Mouse (Mus musculus): ENCODE data around the gene Caskin2. TPM values are rescaled to one million over a fixed set of nuclear protein-coding genes. Genes with fewer than 3 reads are reported as not detected.

The Caskin2 gene
- total and polyA plus RNA-seq, 3 experiments: 2.9 to 8.2 (median 6.4) TPM

DNA sequence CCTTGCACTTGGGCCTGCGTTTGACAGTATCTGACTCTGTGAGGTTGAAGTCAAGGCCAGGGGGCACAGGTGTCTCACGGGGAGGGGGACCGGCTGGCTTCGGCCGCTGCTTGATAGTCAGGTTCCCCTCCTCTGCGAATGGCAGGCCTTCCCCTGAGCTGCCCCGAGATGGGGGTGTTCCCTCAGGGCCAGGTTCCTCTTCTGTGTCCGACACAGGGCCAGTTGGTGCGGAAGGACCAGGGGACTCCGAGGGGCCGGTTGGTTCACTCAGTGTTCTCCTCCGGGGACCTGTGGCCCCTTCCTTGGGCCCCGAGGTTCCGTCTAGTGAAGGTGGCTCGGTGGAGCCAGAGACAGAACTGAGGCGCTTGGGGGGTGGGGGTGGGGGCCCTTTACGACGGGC is 12.5 kb downstream of the Caskin2 start:
- Histone ChIP-seq H3K4me2 (ENCODE audit: insufficient read depth, low read depth, poor library complexity, severe bottlenecking) (no peak overlapping the region), H3K27ac (ENCODE audit: insufficient read depth, low read depth) (no peak overlapping the region), H3K9ac (ENCODE audit: insufficient read depth, low read depth) (no peak overlapping the region), H3K36me3 (replicated peaks in 1 of 2; ENCODE audit: control insufficient read depth in 1 of 2, insufficient read depth in 1 of 2, low read length in 1 of 2) (peaks cover 87 to 95% of the 10 kb centered on the region in 2 experiments), H3K9me3 (replicated peaks; ENCODE audit: low read length) (no peaks in the 10 kb centered on the region), H3K27me3 (replicated peaks) (no peaks in the 10 kb centered on the region), H3K4me1 (ENCODE audit: control insufficient read depth in 1 of 2, insufficient read depth in 2 of 2) (no peaks in the 10 kb centered on the region), H3K4me3 (replicated peaks in 1 of 3; ENCODE audit: low read depth in 2 of 3, low read length in 2 of 3, poor library complexity in 1 of 3) (no peak overlapping the region), H3K79me2 (replicated peaks; ENCODE audit: control insufficient read depth, extremely low read depth, insufficient read depth, poor library complexity, severe bottlenecking) (no peaks in the 10 kb centered on the region)
- no peak for DNase-seq (ENCODE audit: extremely low read depth)
- TF ChIP-seq ZC3H11A (IDR thresholded peaks at IDR 0.05; ENCODE audit: low read depth, low read length) (no peak), MEF2A (IDR thresholded peaks at IDR 0.05; ENCODE audit: borderline replicate concordance, low read depth, low read length) (no peak), EP300 (IDR thresholded peaks at IDR 0.05; ENCODE audit: low read length) (no peak), PAX5 (IDR thresholded peaks at IDR 0.05; ENCODE audit: low read length) (no peak), MAFK (IDR thresholded peaks at IDR 0.05; ENCODE audit: insufficient replicate concordance, low read length) (no peak), SMC3 (IDR thresholded peaks at IDR 0.05; ENCODE audit: low read depth, low read length) (no peak), CHD1 (IDR thresholded peaks at IDR 0.05; ENCODE audit: low read depth, low read length) (no peak), HCFC1 (IDR thresholded peaks at IDR 0.05; ENCODE audit: low read depth, low read length) (no peak), USF1 (IDR thresholded peaks at IDR 0.05; ENCODE audit: low read depth, low read length) (no peak), NRF1 (IDR thresholded peaks at IDR 0.05; ENCODE audit: low read depth, low read length) (no peak), E2F4 (IDR thresholded peaks at IDR 0.05; ENCODE audit: insufficient replicate concordance, low read depth, low read length) (no peak), MYC (IDR thresholded peaks at IDR 0.05; ENCODE audit: low read depth, low read length) (no peak), MAZ (IDR thresholded peaks at IDR 0.05; ENCODE audit: low read depth, low read length) (no peak), IRF4 (IDR thresholded peaks at IDR 0.05; ENCODE audit: low read depth, low read length) (no peak), USF2 (conservative IDR thresholded peaks at IDR 0.05; ENCODE audit: low read depth, low read length) (no peak)
- in situ Hi-C loops (cut with MboI; ENCODE audit: low pct_ligation_motif_present, low pct_unique_long_range_greater_than_20kb, low sequenced_read_pairs) (no loop called here), dilution Hi-C loops (cut with MboI; ENCODE audit: extremely low pct_ligation_motif_present, extremely low pct_unique_long_range_greater_than_20kb, low sequenced_read_pairs) (no loop called here)

GRCm38 (mm10) chr11:115797665-115798064 is 15.8 kb downstream of the Caskin2 start:
- Histone ChIP-seq H3K27me3 (replicated peaks) (no peaks in the 10 kb centered on the region), H3K9ac (ENCODE audit: insufficient read depth, low read depth) (no peak overlapping the region)

More at GRCm38 (mm10) chr11:115797665-115798064, 15.8 kb downstream of the Caskin2 start:
- Histone ChIP-seq H3K4me2 (ENCODE audit: insufficient read depth, low read depth, poor library complexity, severe bottlenecking) (no peak overlapping the region), H3K36me3 (replicated peaks in 1 of 2; ENCODE audit: control insufficient read depth in 1 of 2, insufficient read depth in 1 of 2, low read length in 1 of 2) (peaks cover 91 to 99% of the 10 kb centered on the region in 2 experiments), H3K4me1 (ENCODE audit: control insufficient read depth in 1 of 2, insufficient read depth in 2 of 2) (no peaks in the 10 kb centered on the region), H3K9me3 (replicated peaks; ENCODE audit: low read length) (no peaks in the 10 kb centered on the region), H3K4me3 (replicated peaks in 1 of 3; ENCODE audit: low read depth in 2 of 3, low read length in 2 of 3, poor library complexity in 1 of 3) (no peak overlapping the region), H3K27ac (ENCODE audit: insufficient read depth, low read depth) (no peak overlapping the region), H3K79me2 (replicated peaks; ENCODE audit: control insufficient read depth, extremely low read depth, insufficient read depth, poor library complexity, severe bottlenecking) (no peaks in the 10 kb centered on the region)
- in situ Hi-C loops (cut with MboI; ENCODE audit: low pct_ligation_motif_present, low pct_unique_long_range_greater_than_20kb, low sequenced_read_pairs) (no loop called here), dilution Hi-C loops (cut with MboI; ENCODE audit: extremely low pct_ligation_motif_present, extremely low pct_unique_long_range_greater_than_20kb, low sequenced_read_pairs) (no loop called here)
- TF ChIP-seq PAX5 (IDR thresholded peaks at IDR 0.05; ENCODE audit: low read length) (no peak), BHLHE40 (IDR thresholded peaks at IDR 0.05; ENCODE audit: low read depth, low read length) (no peak), MAX (IDR thresholded peaks at IDR 0.05; ENCODE audit: low read length) (no peak), CHD2 (IDR thresholded peaks at IDR 0.05; ENCODE audit: low read length) (no peak)
- no peak for DNase-seq (ENCODE audit: extremely low read depth)

Data from CH12.LX (cell line).